Mouse (Mus musculus) layer of hippocampus, adult 18-20 months (tissue): ENCODE results near the gene Lyrm1. TPM values are rescaled to one million over a fixed set of nuclear protein-coding genes. Genes with fewer than 3 reads are reported as not detected.

ENCODE experiments used
- DNase-seq, 2 experiments: peaks; one replicate each; pipeline ENCODE4 v3.0.0; 2022; ENCODE audit warnings: low spot score in 2 of 2
- total RNA-seq, 2 experiments: library from RNA; stranded (reverse); gene quantifications; 2 replicates each; pipeline ENCODE4 v1.2.3; 2021

The Lyrm1 gene
- total RNA-seq, 2 experiments from 2014 or later, result 10.4 to 11.1 TPM

GRCm38 (mm10) chr7:119881229-119881628 lies 14.4 kb upstream of the Lyrm1 start:
- DNase-seq, result no peak

DNA sequence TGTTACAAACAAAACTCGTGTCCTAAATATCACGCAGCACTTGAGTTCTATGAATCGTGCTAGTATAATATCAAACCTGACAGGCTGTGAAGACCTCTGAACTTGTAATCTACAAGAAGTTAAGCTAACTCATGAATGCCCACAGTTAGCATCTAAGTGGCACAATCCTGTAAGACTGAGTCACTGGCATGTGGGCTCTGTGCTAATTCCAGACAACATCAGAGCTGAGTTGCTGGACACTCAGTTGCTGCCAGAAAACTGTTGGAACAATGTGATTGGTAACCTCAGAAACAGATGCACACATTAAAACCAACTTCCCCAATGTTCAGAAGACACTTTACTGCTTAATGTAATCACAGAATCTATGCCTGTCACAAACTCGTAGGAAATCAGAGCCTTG lies 7.8 kb upstream of the Lyrm1 start:
- no peak for DNase-seq

DNA sequence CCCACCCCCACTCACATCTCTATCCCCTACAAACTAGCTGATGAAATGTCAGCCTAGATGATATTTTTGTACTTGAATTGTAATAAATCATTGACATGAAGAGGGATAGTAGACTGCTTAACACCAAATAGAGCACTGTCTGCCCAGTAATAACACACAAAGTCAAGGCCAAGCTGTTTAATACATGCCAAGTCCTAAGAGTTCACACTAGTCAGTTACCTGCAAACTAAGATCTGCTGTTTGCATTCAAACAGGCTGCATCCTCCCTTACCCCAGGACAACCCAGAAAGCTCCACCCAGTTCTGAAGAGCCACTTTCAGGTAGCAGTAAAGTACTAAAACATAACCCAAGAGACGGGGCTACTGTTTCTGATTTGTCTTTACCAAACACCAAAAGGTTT lies 3.5 kb upstream of the Lyrm1 start:
- DNase-seq, result no peak

DNA sequence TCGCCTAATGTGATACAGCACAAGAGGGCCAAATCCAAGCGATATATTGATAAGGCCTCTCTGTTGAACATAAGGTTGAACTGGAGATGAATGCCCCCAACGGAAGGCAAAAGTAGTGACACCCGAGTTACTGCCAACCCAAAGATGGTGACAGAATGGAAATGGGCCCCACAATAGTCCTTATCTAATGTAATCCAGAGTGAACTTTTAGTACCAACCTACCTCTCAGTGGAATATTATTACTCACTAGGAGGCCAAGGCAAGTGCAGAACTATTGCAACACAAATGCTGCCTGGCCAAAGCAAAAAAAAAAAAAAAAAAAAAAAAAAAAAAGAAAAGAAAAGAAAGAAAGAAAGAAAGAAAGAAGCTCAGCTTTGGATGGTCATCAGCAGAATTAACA lies 2.9 kb upstream of the Lyrm1 start:
- DNase-seq, result no peak

- peak in 1 of 2 experiments; percentile 24 for DNase-seq
Observed at GRCm38 (mm10) chr7:119894818-119895544, 680 bp upstream of the Lyrm1 start.

GRCm38 (mm10) chr7:119897521-119898109 lies 2.0 kb downstream of the Lyrm1 start:
- DNase-seq, result no peak

DNA sequence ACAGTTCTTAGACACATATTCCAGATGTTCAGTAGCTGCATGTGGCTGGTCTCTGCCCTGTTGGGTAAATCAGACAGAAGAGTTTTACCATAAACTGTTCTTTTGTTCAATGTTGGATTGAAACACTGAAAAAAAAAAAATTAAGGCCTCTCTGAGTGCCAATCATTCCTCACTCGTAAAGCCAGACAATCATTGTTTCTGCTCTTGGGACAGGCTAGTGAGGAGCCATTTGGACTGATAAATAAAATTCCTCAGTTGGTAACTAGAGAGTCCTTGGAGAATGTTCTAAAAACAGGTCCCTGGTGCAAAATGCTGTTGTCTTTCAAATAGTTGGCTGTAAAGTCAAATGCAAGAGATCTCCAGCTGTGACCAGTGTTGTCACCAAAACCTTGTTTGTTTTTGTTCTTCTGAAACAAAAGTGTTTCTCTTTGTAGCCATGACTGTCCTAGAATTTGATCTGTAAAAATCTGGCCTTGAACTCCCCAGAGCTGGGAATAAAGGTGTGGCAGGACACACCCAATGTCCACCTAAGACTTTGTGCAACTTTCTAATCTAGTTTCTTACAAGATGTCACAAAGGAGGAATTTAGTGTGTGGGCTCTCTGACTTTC lies 2.7 kb downstream of the Lyrm1 start:
- no peak for DNase-seq

GRCm38 (mm10) chr7:119899386-119900057 lies 3.9 kb downstream of the Lyrm1 start:
- DNase-seq, result no peak

DNA sequence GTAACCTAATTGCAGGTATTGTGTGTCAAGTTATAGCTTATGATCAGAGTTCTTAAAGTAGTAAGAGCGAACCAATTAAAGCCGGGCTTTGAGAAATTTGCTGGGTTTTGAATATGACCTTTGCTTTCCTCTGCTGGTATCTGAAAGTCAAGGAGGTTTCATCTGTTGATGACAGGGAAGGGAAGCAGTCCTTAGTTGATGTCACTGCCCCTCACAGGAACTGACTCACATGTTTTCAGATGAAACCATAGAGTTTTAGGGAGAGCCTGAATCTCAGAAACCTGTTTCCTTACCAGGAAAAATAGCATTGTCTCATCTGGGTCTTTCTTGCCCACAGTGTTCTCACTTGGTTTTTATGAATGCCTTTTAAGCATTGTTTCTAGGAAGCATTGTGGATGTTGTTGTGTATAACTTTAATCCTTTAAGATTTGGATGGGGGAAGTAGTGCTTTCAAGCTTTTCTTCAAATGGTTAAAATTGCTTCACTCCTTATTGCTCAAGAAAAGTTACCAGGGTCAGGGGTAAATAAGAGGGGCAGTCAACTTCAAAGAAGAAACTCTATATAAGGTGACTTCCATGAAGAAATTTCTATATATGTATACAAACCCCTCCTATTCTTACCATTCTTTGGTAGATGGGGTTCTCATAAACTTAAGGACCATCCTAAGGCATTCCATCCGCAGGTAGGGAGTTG lies 11.0 kb downstream of the Lyrm1 start:
- no peak for DNase-seq

DNA sequence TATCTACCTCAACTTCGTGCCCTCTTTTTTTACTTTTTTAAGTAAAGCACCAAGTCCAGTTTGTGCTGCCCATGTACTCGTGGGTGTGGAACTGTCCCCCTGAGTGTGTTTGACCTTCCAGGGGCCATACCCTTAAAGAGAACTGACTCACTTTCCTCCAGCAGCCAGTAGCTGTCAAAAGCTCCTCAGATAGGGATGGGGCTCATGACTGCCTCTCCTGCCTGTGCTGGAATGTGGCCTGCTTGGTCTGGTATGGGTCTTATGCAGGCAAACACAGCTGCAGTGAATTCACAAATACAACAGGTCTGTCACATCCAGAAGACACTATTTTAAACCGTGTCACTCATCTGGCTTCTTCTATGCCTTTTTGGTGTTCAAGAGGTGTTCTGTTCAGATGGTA lies 16.1 kb downstream of the Lyrm1 start:
- DNase-seq, result no peak

GRCm38 (mm10) chr7:119920457-119920856 lies 24.8 kb downstream of the Lyrm1 start:
- peak in 1 of 2 experiments; percentile 8 for DNase-seq

DNA sequence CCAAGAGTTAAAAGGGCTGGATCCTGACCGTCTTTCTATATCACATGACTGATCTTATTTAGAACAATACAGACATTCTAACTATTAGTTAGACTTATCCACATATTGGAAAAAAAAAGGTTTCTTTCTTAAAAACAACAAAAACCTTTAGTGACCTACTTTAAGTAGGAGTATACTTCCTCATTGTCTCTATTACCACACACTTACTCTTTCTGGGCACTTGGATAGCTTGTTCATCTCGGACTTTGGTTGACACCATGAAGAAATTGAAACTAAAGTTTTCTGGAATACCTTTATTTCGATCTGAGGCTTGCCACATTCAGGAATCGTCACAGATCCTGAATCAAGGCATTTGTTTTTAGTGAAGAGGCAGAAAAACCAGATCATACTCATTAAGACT lies 25.4 kb downstream of the Lyrm1 start:
- no peak for DNase-seq

DNA sequence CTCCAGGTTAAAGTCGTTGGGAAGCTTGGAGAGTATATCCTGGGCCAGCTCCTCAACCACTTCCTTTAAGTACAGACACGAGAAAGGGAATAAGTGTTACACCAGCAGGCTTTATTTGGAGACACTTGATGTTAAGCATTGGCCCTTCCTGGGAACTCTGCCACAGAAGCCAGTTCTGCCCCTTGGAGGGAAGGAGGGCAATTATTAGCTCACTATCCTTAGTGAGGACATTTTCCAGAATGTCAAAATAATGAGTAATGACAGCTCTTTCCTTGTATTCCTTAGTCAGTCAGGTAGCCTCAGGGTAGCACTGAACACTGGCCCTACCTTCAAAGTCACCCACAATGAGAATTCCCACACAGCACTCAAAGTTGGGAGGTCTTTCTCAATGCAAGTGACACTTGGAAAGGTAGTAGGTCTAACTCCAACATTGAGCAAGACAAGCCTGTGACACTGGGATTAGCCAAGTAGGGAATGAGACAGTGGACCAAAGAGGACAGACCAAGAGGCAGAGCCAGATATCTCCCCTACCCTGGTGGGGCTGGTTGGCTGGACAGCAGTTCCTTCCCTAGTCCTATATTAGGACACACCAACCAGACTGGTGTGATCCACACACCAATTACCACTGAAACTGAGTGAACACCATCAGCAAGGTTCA lies 33.3 kb downstream of the Lyrm1 start:
- no peak for DNase-seq

- no peak for DNase-seq
Observed at GRCm38 (mm10) chr7:119936321-119936720, 40.7 kb downstream of the Lyrm1 start.

- DNase-seq, result no peak
Observed at GRCm38 (mm10) chr7:119937036-119937435, 41.4 kb downstream of the Lyrm1 start.

- no peak for DNase-seq
Observed at GRCm38 (mm10) chr7:119941569-119941968, 45.9 kb downstream of the Lyrm1 start.

GRCm38 (mm10) chr7:119954047-119954446 lies 58.4 kb downstream of the Lyrm1 start:
- DNase-seq, result no peak

GRCm38 (mm10) chr7:119957421-119957820 lies 61.8 kb downstream of the Lyrm1 start:
- no peak for DNase-seq

GRCm38 (mm10) chr7:119959091-119959490 lies 63.4 kb downstream of the Lyrm1 start:
- peak; percentile 13 to 17 for DNase-seq

GRCm38 (mm10) chr7:119959491-119959890 lies 63.8 kb downstream of the Lyrm1 start:
- DNase-seq, result no peak

DNA sequence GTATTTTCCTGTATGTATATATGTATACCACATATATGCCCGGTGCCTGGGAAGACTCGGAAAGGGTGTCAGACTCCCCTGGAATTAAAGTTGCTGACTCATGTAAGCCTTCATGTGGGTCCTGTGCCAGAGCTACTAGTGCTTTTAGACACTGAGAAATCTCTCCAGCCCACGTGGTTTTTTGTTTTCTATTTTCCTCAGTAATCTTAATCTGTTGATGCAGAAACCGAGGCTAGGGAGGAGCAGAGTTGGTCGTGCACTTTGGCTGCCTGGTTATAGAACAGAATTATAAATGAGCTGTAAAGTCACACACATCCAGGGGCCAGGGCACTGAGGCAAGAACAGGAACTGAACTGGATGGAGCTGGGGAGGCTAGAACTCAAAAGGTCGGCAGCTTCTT lies 64.3 kb downstream of the Lyrm1 start:
- no peak for DNase-seq
